Mouse (Mus musculus) hindbrain, embryonic 11.5 days (tissue): ENCODE data around the gene Creb3. TPM values are rescaled to one million over a fixed set of nuclear protein-coding genes. Genes with fewer than 3 reads are reported as not detected.
"Not testable (repeated sequence)": the region's sequence is repeated elsewhere in the genome, so short reads cannot be mapped to it uniquely, and the experiment has no call there.

Experiments used
- ATAC-seq: fragments of 200-750 bp; cut with Nextera tagmentation; 2 replicates; pipeline ENCODE4 v1.8.0; 2017; ENCODE audit warnings: mild to moderate bottlenecking, moderate TSS enrichment, moderate library complexity; ENCODE audit not compliant: low FRiP score
- DNase-seq: peaks from one replicate; pipeline ENCODE4 v3.0.0-alpha.2; 2015; ENCODE audit warnings: low spot score
- H3K27ac ChIP-seq: fragments of 300-500 bp; sonication (generic); 2 replicates; pipeline ENCODE4 v1.5.1; 2014; ENCODE audit warnings: mild to moderate bottlenecking, low read depth, low read length
- H3K27me3 ChIP-seq: fragments of 300-500 bp; sonication (generic); 2 replicates; pipeline ENCODE4 v1.6.1; 2014; ENCODE audit warnings: mild to moderate bottlenecking, low read length, moderate library complexity, mixed read lengths; ENCODE audit not compliant: control insufficient read depth, insufficient read depth
- H3K36me3 ChIP-seq: fragments of 300-500 bp; sonication (generic); 2 replicates; pipeline ENCODE4 v1.6.1; 2014; ENCODE audit warnings: mild to moderate bottlenecking, low read length, moderate library complexity, mixed read lengths; ENCODE audit not compliant: control insufficient read depth, insufficient read depth
- H3K4me1 ChIP-seq: fragments of 300-500 bp; sonication (generic); replicated peaks from 2 replicates; pipeline ENCODE4 v1.6.1; 2014; ENCODE audit warnings: low read length, mixed read lengths; ENCODE audit not compliant: control insufficient read depth, insufficient read depth
- H3K4me2 ChIP-seq: fragments of 300-500 bp; sonication (generic); replicated peaks from 2 replicates; pipeline ENCODE4 v1.6.1; 2014; ENCODE audit warnings: mild to moderate bottlenecking, low read depth, low read length
- H3K4me3 ChIP-seq: fragments of 300-500 bp; sonication (generic); 2 replicates; pipeline ENCODE4 v1.5.1; 2014; ENCODE audit warnings: low read depth, low read length
- H3K9ac ChIP-seq: fragments of 300-500 bp; sonication (generic); 2 replicates; pipeline ENCODE4 v1.6.1; 2014; ENCODE audit warnings: low read depth, low read length
- H3K9me3 ChIP-seq: fragments of 300-500 bp; sonication (generic); 2 replicates; pipeline ENCODE4 v1.6.1; 2016; ENCODE audit warnings: low read length; ENCODE audit not compliant: control insufficient read depth
- WGBS: fragments of 180-500 bp; shearing (Covaris S2); extraction: QIAGEN DNeasy Blood & Tissue Kit; methylation state at CpG from one replicate; pipeline ENCODE4 v1.1.7; 2014; 5-methylcytosine and 5-hydroxymethylcytosine counted together
- polyA plus RNA-seq: library from polyadenylated mRNA; unstranded; fragments of >200 nt; fragmentation: Nextera tagmentation; extraction: Ambion mirVana; gene quantifications from 2 replicates; pipeline ENCODE4 v1.2.1, GENCODE M21; 2014

The Creb3 gene
- polyA plus RNA-seq, 1 experiment from 2014 or later, result 60.3 TPM

GRCm38 (mm10) chr4:43593453-43593852, 31.3 kb downstream of the Creb3 start:
- DNase-seq (no peak), ATAC-seq (no peak)
- no peaks in the 10 kb centered on the region for H3K4me1 ChIP-seq
- H3K4me3 ChIP-seq, result no peak overlapping the region
- no peaks in the 10 kb centered on the region for H3K27me3 ChIP-seq
- WGBS, result 61% methylated on average over 3 of the region's 3 CpGs
- no peaks in the 10 kb centered on the region for H3K9me3 ChIP-seq
- H3K9ac ChIP-seq, result no peak overlapping the region
- no peak overlapping the region for H3K27ac ChIP-seq
- no peak overlapping the region for H3K4me2 ChIP-seq
- H3K36me3 ChIP-seq, result no peaks in the 10 kb centered on the region

DNA sequence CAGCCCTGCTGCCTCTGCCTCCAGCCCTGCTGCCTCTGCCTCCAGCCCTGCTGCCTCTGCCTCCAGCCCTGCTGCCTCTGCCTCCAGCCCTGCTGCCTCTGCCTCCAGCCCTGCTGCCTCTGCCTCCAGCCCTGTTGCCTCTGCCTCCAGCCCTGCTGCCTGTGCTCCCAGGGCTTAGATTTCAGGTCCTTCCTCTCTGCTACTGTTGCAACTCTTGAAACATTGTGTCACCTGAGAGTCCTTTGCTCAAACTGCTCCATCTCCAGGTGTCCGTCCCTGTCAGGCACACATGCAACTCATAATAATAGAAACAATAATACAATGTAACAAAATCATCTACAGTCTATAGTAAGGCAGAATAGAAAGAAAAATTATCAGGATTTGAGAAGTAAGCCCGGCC, 34.5 kb downstream of the Creb3 start:
- DNase-seq, H3K4me1 ChIP-seq, H3K36me3 ChIP-seq, H3K9ac ChIP-seq, H3K27me3 ChIP-seq, ATAC-seq, H3K27ac ChIP-seq, H3K4me3 ChIP-seq, H3K9me3 ChIP-seq, H3K4me2 ChIP-seq: not testable (repeated sequence)
- 89% methylated on average over 2 of the region's 2 CpGs for WGBS

DNA sequence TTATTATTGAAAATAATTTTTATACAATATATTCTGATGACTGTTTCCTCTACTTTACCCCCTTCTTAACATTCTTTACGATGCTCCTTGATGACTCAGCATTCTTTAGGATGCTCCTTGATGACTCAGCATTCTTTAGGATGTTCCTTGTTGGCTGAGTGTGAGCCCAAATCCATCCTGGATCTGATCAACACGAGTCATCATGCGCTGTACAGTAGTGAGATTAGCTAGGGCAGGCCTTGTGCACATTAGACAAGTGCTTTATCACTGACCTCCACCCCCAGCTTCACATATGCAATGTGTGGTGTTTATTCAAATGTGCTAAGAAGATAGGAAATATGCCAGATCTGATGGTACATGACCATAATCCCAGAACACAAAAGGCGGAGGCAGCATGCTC, 36.1 kb downstream of the Creb3 start:
- Histone ChIP-seq H3K9ac (no peak overlapping the region), H3K36me3 (no peaks in the 10 kb centered on the region), H3K9me3 (no peaks in the 10 kb centered on the region), H3K27me3 (no peaks in the 10 kb centered on the region), H3K27ac (no peak overlapping the region), H3K4me2 (no peak overlapping the region), H3K4me3 (no peak overlapping the region), H3K4me1 (no peaks in the 10 kb centered on the region)
- ATAC-seq (no peak), DNase-seq (no peak)
- WGBS, result 88% methylated on average over 4 of the region's 4 CpGs

DNA sequence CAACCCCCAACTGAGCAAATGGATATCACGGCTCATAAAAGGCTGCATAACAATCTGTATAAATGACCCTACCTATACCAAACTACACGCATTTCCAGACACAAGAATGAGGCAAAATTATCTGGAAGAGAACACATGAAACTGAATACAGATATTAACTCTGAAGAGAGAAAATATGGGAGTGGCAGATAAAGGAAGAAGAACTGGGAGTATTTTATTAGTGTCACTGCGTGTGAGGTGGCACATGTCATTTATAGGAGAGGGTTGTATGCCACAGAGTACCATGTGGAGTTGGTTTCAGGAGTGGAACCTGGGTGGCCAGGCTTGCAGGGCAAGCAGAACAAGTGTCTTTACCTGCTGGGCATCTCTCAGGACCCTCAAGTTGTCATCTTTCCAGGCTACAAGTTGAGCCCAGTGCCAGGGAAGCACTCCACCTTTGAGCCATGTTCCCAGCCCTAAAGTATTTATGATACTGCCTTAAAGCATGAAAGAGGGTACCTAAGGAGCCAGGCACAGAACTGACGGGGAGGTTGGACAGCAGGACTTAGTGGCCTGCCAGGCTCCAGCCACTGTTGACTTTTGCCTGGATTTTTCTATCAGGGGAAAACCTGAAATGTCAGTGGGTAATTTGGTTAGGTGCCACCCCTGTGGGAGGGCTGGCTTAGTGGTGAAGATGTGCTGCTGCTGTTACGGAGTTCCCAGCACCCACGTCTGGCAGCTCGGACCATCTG, 36.7 kb downstream of the Creb3 start:
- Histone ChIP-seq H3K4me3 (no peak overlapping the region), H3K27me3 (no peaks in the 10 kb centered on the region), H3K36me3 (no peaks in the 10 kb centered on the region), H3K4me2 (no peak overlapping the region), H3K9me3 (no peaks in the 10 kb centered on the region), H3K4me1 (no peaks in the 10 kb centered on the region), H3K27ac (no peak overlapping the region), H3K9ac (no peak overlapping the region)
- 86% methylated on average over 7 of the region's 7 CpGs for WGBS
- no peak for DNase-seq
- no peak for ATAC-seq

- no peaks in the 10 kb centered on the region for H3K27me3 ChIP-seq
- no peaks in the 10 kb centered on the region for H3K4me1 ChIP-seq
- H3K9ac ChIP-seq, result no peak overlapping the region
- no peak for ATAC-seq
- no peak overlapping the region for H3K27ac ChIP-seq
- no peak for DNase-seq
- no peak overlapping the region for H3K4me2 ChIP-seq
- 84% methylated on average over 9 of the region's 9 CpGs for WGBS
- H3K4me3 ChIP-seq, result no peak overlapping the region
- H3K36me3 ChIP-seq, result no peaks in the 10 kb centered on the region
- no peaks in the 10 kb centered on the region for H3K9me3 ChIP-seq
These were observed 38.2 kb downstream of the Creb3 start for GRCm38 (mm10) chr4:43600195-43600934.

- Histone ChIP-seq H3K9me3 (no peaks in the 10 kb centered on the region), H3K4me3 (no peak overlapping the region), H3K36me3 (no peaks in the 10 kb centered on the region), H3K9ac (no peak overlapping the region), H3K27me3 (no peaks in the 10 kb centered on the region), H3K4me2 (no peak overlapping the region), H3K27ac (no peak overlapping the region), H3K4me1 (no peaks in the 10 kb centered on the region)
- ATAC-seq (no peak), DNase-seq (no peak)
- WGBS, result 81% methylated on average over 3 of the region's 3 CpGs
These were observed 42.0 kb downstream of the Creb3 start for GRCm38 (mm10) chr4:43604099-43604498.

GRCm38 (mm10) chr4:43604751-43605685, 42.9 kb downstream of the Creb3 start:
- H3K9ac ChIP-seq, result no peak overlapping the region
- H3K4me2 ChIP-seq, result no peak overlapping the region
- WGBS, result 80% methylated on average over 9 of the region's 9 CpGs
- no peak overlapping the region for H3K4me3 ChIP-seq
- H3K36me3 ChIP-seq, result no peaks in the 10 kb centered on the region
- no peaks in the 10 kb centered on the region for H3K4me1 ChIP-seq
- DNase-seq (no peak), ATAC-seq (no peak)
- H3K27ac ChIP-seq, result no peak overlapping the region
- H3K9me3 ChIP-seq, result no peaks in the 10 kb centered on the region
- H3K27me3 ChIP-seq, result no peaks in the 10 kb centered on the region

- 80% methylated on average over 10 of the region's 10 CpGs for WGBS
- Histone ChIP-seq H3K9me3 (no peaks in the 10 kb centered on the region), H3K36me3 (no peaks in the 10 kb centered on the region), H3K27ac (no peak overlapping the region), H3K9ac (no peak overlapping the region), H3K4me2 (no peak overlapping the region), H3K4me1 (no peaks in the 10 kb centered on the region), H3K27me3 (no peaks in the 10 kb centered on the region), H3K4me3 (no peak overlapping the region)
- no peak for DNase-seq
- ATAC-seq, result no peak
These were observed 50.4 kb downstream of the Creb3 start for GRCm38 (mm10) chr4:43612534-43612933.
